Mouse (Mus musculus): ENCODE results near the gene Impdh1. TPM values are rescaled to one million over a fixed set of nuclear protein-coding genes. Genes with fewer than 3 reads are reported as not detected.

Impdh1 gene
- total and polyA plus RNA-seq, 3 experiments = 17.8 to 36.3 (median 18.9) TPM

GRCm38 (mm10) chr6:29247072-29247471 lies 30.9 kb upstream of the Impdh1 start:
- H3K79me2 ChIP-seq (replicated peaks; ENCODE audit: control insufficient read depth, insufficient read depth, low read length) = no peaks in the 10 kb centered on the region
- 67% methylated on average over 4 of the region's 4 CpGs for whole genome bisulfite sequencing

GRCm38 (mm10) chr6:29246585-29246984 lies 30.4 kb upstream of the Impdh1 start:
- intact Hi-C loops (cut with DNase I) = no loop called here
- WGBS = 61% methylated on average over 5 of the region's 5 CpGs
- H3K27me3 ChIP-seq (ENCODE audit: control insufficient read depth, insufficient read depth, low read length) = no peaks in the 10 kb centered on the region

More at GRCm38 (mm10) chr6:29247072-29247471, 30.9 kb upstream of the Impdh1 start:
- TF ChIP-seq POLR2A (IDR thresholded peaks at IDR 0.05; ENCODE audit: insufficient read depth, low read depth, low read length) (no peak), EP300 (IDR thresholded peaks at IDR 0.05; ENCODE audit: insufficient read depth, low read depth, low read length) (no peak), CTCF (IDR thresholded peaks at IDR 0.05) (no peak)
- no peak overlapping the region for H3K9ac ChIP-seq (ENCODE audit: low read depth, low read length)
- DNase-seq = no peak
- no peaks in the 10 kb centered on the region for H3K36me3 ChIP-seq (ENCODE audit: control insufficient read depth, insufficient read depth, low read length)
- H3K4me3 ChIP-seq = no peak overlapping the region
- H3K27ac ChIP-seq = no peak overlapping the region
- intact Hi-C loops (cut with DNase I) = no loop called here
- H3K27me3 ChIP-seq (ENCODE audit: control insufficient read depth, insufficient read depth, low read length) = no peaks in the 10 kb centered on the region
- 0 out of 2 replicates have a peak, but pooled peaks cover 1% of the 10 kb centered on the region for H3K4me1 ChIP-seq (ENCODE audit: control insufficient read depth, insufficient read depth, low read length)

GRCm38 (mm10) chr6:29246183-29246582 lies 30.0 kb upstream of the Impdh1 start:
- H3K4me3 ChIP-seq = no peak overlapping the region
- no peaks in the 10 kb centered on the region for H3K79me2 ChIP-seq (replicated peaks; ENCODE audit: control insufficient read depth, insufficient read depth, low read length)
- TF ChIP-seq EP300 (IDR thresholded peaks at IDR 0.05; ENCODE audit: insufficient read depth, low read depth, low read length) (no peak), POLR2A (IDR thresholded peaks at IDR 0.05; ENCODE audit: insufficient read depth, low read depth, low read length) (no peak), CTCF (IDR thresholded peaks at IDR 0.05) (no peak)
- H3K27me3 ChIP-seq (ENCODE audit: control insufficient read depth, insufficient read depth, low read length) = no peaks in the 10 kb centered on the region
- no peak overlapping the region for H3K9ac ChIP-seq (ENCODE audit: low read depth, low read length)
- 77% methylated on average over 3 of the region's 3 CpGs for WGBS
- DNase-seq = no peak
- no peak overlapping the region for H3K27ac ChIP-seq
- no peaks in the 10 kb centered on the region for H3K36me3 ChIP-seq (ENCODE audit: control insufficient read depth, insufficient read depth, low read length)
- intact Hi-C loops (cut with DNase I) = no loop called here
- 0 out of 2 replicates have a peak, but pooled peaks cover 1% of the 10 kb centered on the region for H3K4me1 ChIP-seq (ENCODE audit: control insufficient read depth, insufficient read depth, low read length)

More at GRCm38 (mm10) chr6:29246585-29246984, 30.4 kb upstream of the Impdh1 start:
- no peak overlapping the region for H3K9ac ChIP-seq (ENCODE audit: low read depth, low read length)
- H3K79me2 ChIP-seq (replicated peaks; ENCODE audit: control insufficient read depth, insufficient read depth, low read length) = no peaks in the 10 kb centered on the region
- no peak overlapping the region for H3K4me3 ChIP-seq
- H3K27ac ChIP-seq = no peak overlapping the region
- TF ChIP-seq CTCF (IDR thresholded peaks at IDR 0.05) (no peak), EP300 (IDR thresholded peaks at IDR 0.05; ENCODE audit: insufficient read depth, low read depth, low read length) (no peak), POLR2A (IDR thresholded peaks at IDR 0.05; ENCODE audit: insufficient read depth, low read depth, low read length) (no peak)
- no peaks in the 10 kb centered on the region for H3K36me3 ChIP-seq (ENCODE audit: control insufficient read depth, insufficient read depth, low read length)
- H3K4me1 ChIP-seq (ENCODE audit: control insufficient read depth, insufficient read depth, low read length) = 0 out of 2 replicates have a peak, but pooled peaks cover 1% of the 10 kb centered on the region
- no peak for DNase-seq

- Histone ChIP-seq H3K27ac (no peak overlapping the region), H3K9ac (ENCODE audit: low read depth, low read length) (no peak overlapping the region), H3K27me3 (ENCODE audit: control insufficient read depth, insufficient read depth, low read length) (no peaks in the 10 kb centered on the region), H3K36me3 (ENCODE audit: control insufficient read depth, insufficient read depth, low read length) (no peaks in the 10 kb centered on the region), H3K4me3 (no peak overlapping the region), H3K4me1 (ENCODE audit: control insufficient read depth, insufficient read depth, low read length) (peaks cover 1% of the 10 kb centered on the region; the same call in 1 of the 2 replicates), H3K79me2 (replicated peaks; ENCODE audit: control insufficient read depth, insufficient read depth, low read length) (no peaks in the 10 kb centered on the region)
- intact Hi-C loops (cut with DNase I) = no loop called here
- 38% methylated on average over 14 of the region's 14 CpGs for WGBS
- DNase-seq = no peak
- TF ChIP-seq CTCF (IDR thresholded peaks at IDR 0.05) (no peak), EP300 (IDR thresholded peaks at IDR 0.05; ENCODE audit: insufficient read depth, low read depth, low read length) (no peak), POLR2A (IDR thresholded peaks at IDR 0.05; ENCODE audit: insufficient read depth, low read depth, low read length) (no peak)
These were observed 29.3 kb upstream of the Impdh1 start for GRCm38 (mm10) chr6:29245272-29246120.

GRCm38 (mm10) chr6:29242265-29242664 lies 26.1 kb upstream of the Impdh1 start:
- H3K79me2 ChIP-seq (replicated peaks; ENCODE audit: control insufficient read depth, insufficient read depth, low read length) = no peaks in the 10 kb centered on the region
- DNase-seq = no peak
- no peaks in the 10 kb centered on the region for H3K36me3 ChIP-seq (ENCODE audit: control insufficient read depth, insufficient read depth, low read length)
- WGBS = 78% methylated on average over 1 of the region's 1 CpGs
- intact Hi-C loops (cut with DNase I) = no loop called here
- H3K4me3 ChIP-seq = no peak overlapping the region
- H3K27me3 ChIP-seq (ENCODE audit: control insufficient read depth, insufficient read depth, low read length) = no peaks in the 10 kb centered on the region
- H3K4me1 ChIP-seq (ENCODE audit: control insufficient read depth, insufficient read depth, low read length) = peaks cover 1% of the 10 kb centered on the region; the same call in 1 of the 2 replicates
- no peak overlapping the region for H3K27ac ChIP-seq
- TF ChIP-seq CTCF (IDR thresholded peaks at IDR 0.05) = peak; percentile 57
- no peak for TF ChIP-seq POLR2A (IDR thresholded peaks at IDR 0.05; ENCODE audit: insufficient read depth, low read depth, low read length)
- H3K9ac ChIP-seq (ENCODE audit: low read depth, low read length) = no peak overlapping the region

GRCm38 (mm10) chr6:29241697-29242096 lies 25.5 kb upstream of the Impdh1 start:
- Histone ChIP-seq H3K79me2 (replicated peaks; ENCODE audit: control insufficient read depth, insufficient read depth, low read length) (no peaks in the 10 kb centered on the region), H3K36me3 (ENCODE audit: control insufficient read depth, insufficient read depth, low read length) (no peaks in the 10 kb centered on the region), H3K4me3 (no peak overlapping the region), H3K27me3 (ENCODE audit: control insufficient read depth, insufficient read depth, low read length) (no peaks in the 10 kb centered on the region), H3K9ac (ENCODE audit: low read depth, low read length) (no peak overlapping the region), H3K27ac (no peak overlapping the region), H3K4me1 (ENCODE audit: control insufficient read depth, insufficient read depth, low read length) (peaks cover 1% of the 10 kb centered on the region; the same call in 1 of the 2 replicates)
- DNase-seq = no peak
- intact Hi-C loops (cut with DNase I) = loop anchor here (1.0 to 2.0 kb wide), 2 partner anchors 38 to 71 kb away; partner anchors contain the start of gene Fam71f2
- WGBS = 58% methylated on average over 2 of the region's 2 CpGs
- TF ChIP-seq EP300 (IDR thresholded peaks at IDR 0.05; ENCODE audit: insufficient read depth, low read depth, low read length) (no peak), POLR2A (IDR thresholded peaks at IDR 0.05; ENCODE audit: insufficient read depth, low read depth, low read length) (no peak), CTCF (IDR thresholded peaks at IDR 0.05) (peak; percentile 65)
